Mouse (Mus musculus): Measurements from ENCODE around the gene Cd160. TPM values are rescaled to one million over a fixed set of nuclear protein-coding genes. Genes with fewer than 3 reads are reported as not detected.

The Cd160 gene
- polyA plus RNA-seq (2014; fragmentation: Nextera tagmentation; extraction: Ambion mirVana): 0.31 and 0.32 TPM in 2 replicates

- Histone ChIP-seq H3K27me3 (ENCODE audit: control insufficient read depth, insufficient read depth, low read length) (no peaks in the 10 kb centered on the region), H3K27ac (ENCODE audit: low read length) (no peak within 1 kb of the TSS), H3K4me3 (ENCODE audit: low read depth, low read length) (no peak within 1 kb of the TSS), H3K4me2 (replicated peaks; ENCODE audit: low read depth, low read length) (no peak within 1 kb of the TSS), H3K9ac (replicated peaks; ENCODE audit: low read depth, low read length) (no peak within 1 kb of the TSS), H3K4me1 (ENCODE audit: control insufficient read depth, insufficient read depth, low read length) (no peaks in the 10 kb centered on the region), H3K36me3 (ENCODE audit: control insufficient read depth, insufficient read depth, low read length) (no peaks in the 10 kb centered on the region), H3K9me3 (ENCODE audit: control insufficient read depth, low read depth, low read length) (no peaks in the 10 kb centered on the region)
- WGBS: 71% methylated on average over 1 of the region's 1 CpGs
- ATAC-seq (ENCODE audit: insufficient number of reproducible peaks, insufficient read depth, low FRiP score, low read depth): no peak
Measured at GRCm38 (mm10) chr3:96828984-96829383, at the start of gene Cd160, which contains the start of gene Pdzk1. Gene Cd160 (minus strand): TSS chr3:96829351. Gene Pdzk1 (plus strand): TSS chr3:96829284.

GRCm38 (mm10) chr3:96874808-96875571, 45.8 kb upstream of the Cd160 start:
- H3K9ac ChIP-seq (replicated peaks; ENCODE audit: low read depth, low read length): no peak overlapping the region
- ATAC-seq (ENCODE audit: insufficient number of reproducible peaks, insufficient read depth, low FRiP score, low read depth): peak; percentile 49; the same call in 1 of the 2 replicates
- 44% methylated on average over 7 of the region's 7 CpGs for WGBS
- no peak overlapping the region for H3K27ac ChIP-seq (ENCODE audit: low read length)
- no peaks in the 10 kb centered on the region for H3K4me1 ChIP-seq (ENCODE audit: control insufficient read depth, insufficient read depth, low read length)
- no peaks in the 10 kb centered on the region for H3K27me3 ChIP-seq (ENCODE audit: control insufficient read depth, insufficient read depth, low read length)
- H3K36me3 ChIP-seq (ENCODE audit: control insufficient read depth, insufficient read depth, low read length): peaks cover 33% of the 10 kb centered on the region
- no peak overlapping the region for H3K4me3 ChIP-seq (ENCODE audit: low read depth, low read length)
- no peak overlapping the region for H3K4me2 ChIP-seq (replicated peaks; ENCODE audit: low read depth, low read length)
- no peaks in the 10 kb centered on the region for H3K9me3 ChIP-seq (ENCODE audit: control insufficient read depth, low read depth, low read length)

- H3K9ac ChIP-seq (replicated peaks; ENCODE audit: low read depth, low read length): no peak overlapping the region
- WGBS: 96% methylated on average over 8 of the region's 8 CpGs
- no peaks in the 10 kb centered on the region for H3K4me1 ChIP-seq (ENCODE audit: control insufficient read depth, insufficient read depth, low read length)
- ATAC-seq (ENCODE audit: insufficient number of reproducible peaks, insufficient read depth, low FRiP score, low read depth): no peak
- no peak overlapping the region for H3K4me3 ChIP-seq (ENCODE audit: low read depth, low read length)
- H3K27me3 ChIP-seq (ENCODE audit: control insufficient read depth, insufficient read depth, low read length): no peaks in the 10 kb centered on the region
- no peak overlapping the region for H3K4me2 ChIP-seq (replicated peaks; ENCODE audit: low read depth, low read length)
- peaks cover 47% of the 10 kb centered on the region for H3K36me3 ChIP-seq (ENCODE audit: control insufficient read depth, insufficient read depth, low read length)
- no peak overlapping the region for H3K27ac ChIP-seq (ENCODE audit: low read length)
- H3K9me3 ChIP-seq (ENCODE audit: control insufficient read depth, low read depth, low read length): no peaks in the 10 kb centered on the region
Measured at GRCm38 (mm10) chr3:96872501-96872900, 43.4 kb upstream of the Cd160 start.

GRCm38 (mm10) chr3:96871070-96871469, 41.9 kb upstream of the Cd160 start:
- Histone ChIP-seq H3K4me3 (ENCODE audit: low read depth, low read length) (no peak overlapping the region), H3K9me3 (ENCODE audit: control insufficient read depth, low read depth, low read length) (no peaks in the 10 kb centered on the region), H3K27me3 (ENCODE audit: control insufficient read depth, insufficient read depth, low read length) (no peaks in the 10 kb centered on the region), H3K9ac (replicated peaks; ENCODE audit: low read depth, low read length) (no peak overlapping the region), H3K4me1 (ENCODE audit: control insufficient read depth, insufficient read depth, low read length) (no peaks in the 10 kb centered on the region), H3K27ac (ENCODE audit: low read length) (no peak overlapping the region), H3K4me2 (replicated peaks; ENCODE audit: low read depth, low read length) (no peak overlapping the region), H3K36me3 (ENCODE audit: control insufficient read depth, insufficient read depth, low read length) (peaks cover 47% of the 10 kb centered on the region)
- ATAC-seq (ENCODE audit: insufficient number of reproducible peaks, insufficient read depth, low FRiP score, low read depth): no peak
- 93% methylated on average over 8 of the region's 8 CpGs for whole genome bisulfite sequencing

- Histone ChIP-seq H3K9me3 (ENCODE audit: control insufficient read depth, low read depth, low read length) (no peaks in the 10 kb centered on the region), H3K4me3 (ENCODE audit: low read depth, low read length) (no peak overlapping the region), H3K27ac (ENCODE audit: low read length) (no peak overlapping the region), H3K27me3 (ENCODE audit: control insufficient read depth, insufficient read depth, low read length) (no peaks in the 10 kb centered on the region), H3K36me3 (ENCODE audit: control insufficient read depth, insufficient read depth, low read length) (peaks cover 41% of the 10 kb centered on the region), H3K4me2 (replicated peaks; ENCODE audit: low read depth, low read length) (no peak overlapping the region), H3K4me1 (ENCODE audit: control insufficient read depth, insufficient read depth, low read length) (no peaks in the 10 kb centered on the region), H3K9ac (replicated peaks; ENCODE audit: low read depth, low read length) (no peak overlapping the region)
- WGBS: 92% methylated on average over 2 of the region's 2 CpGs
- ATAC-seq (ENCODE audit: insufficient number of reproducible peaks, insufficient read depth, low FRiP score, low read depth): no peak
Measured at GRCm38 (mm10) chr3:96870270-96870669, 41.1 kb upstream of the Cd160 start.

DNA sequence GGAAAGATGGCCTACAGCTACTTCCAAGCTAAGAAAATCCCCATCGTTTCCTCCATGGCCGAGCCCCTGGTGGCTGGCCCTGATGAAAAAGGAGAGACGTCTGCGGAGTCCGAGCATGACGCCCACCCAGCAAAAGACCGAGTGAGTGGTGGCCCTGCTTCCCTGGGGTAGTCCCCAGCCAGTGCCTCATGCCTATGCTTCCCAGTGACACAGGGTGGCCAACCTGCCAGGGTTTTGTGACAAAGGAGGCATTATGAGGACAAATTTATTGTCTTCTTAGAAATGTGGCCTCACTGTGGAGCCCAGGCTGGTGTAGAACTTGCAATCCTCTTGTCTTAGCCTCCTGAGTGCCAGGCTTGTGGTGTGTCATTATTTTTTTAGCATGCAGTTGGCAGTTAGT, 39.9 kb upstream of the Cd160 start:
- Histone ChIP-seq H3K36me3 (ENCODE audit: control insufficient read depth, insufficient read depth, low read length) (peaks cover 34% of the 10 kb centered on the region), H3K4me1 (ENCODE audit: control insufficient read depth, insufficient read depth, low read length) (no peaks in the 10 kb centered on the region), H3K4me3 (ENCODE audit: low read depth, low read length) (no peak overlapping the region), H3K4me2 (replicated peaks; ENCODE audit: low read depth, low read length) (no peak overlapping the region), H3K9ac (replicated peaks; ENCODE audit: low read depth, low read length) (no peak overlapping the region), H3K9me3 (ENCODE audit: control insufficient read depth, low read depth, low read length) (no peaks in the 10 kb centered on the region), H3K27me3 (ENCODE audit: control insufficient read depth, insufficient read depth, low read length) (no peaks in the 10 kb centered on the region), H3K27ac (ENCODE audit: low read length) (no peak overlapping the region)
- 95% methylated on average over 7 of the region's 7 CpGs for WGBS
- ATAC-seq (ENCODE audit: insufficient number of reproducible peaks, insufficient read depth, low FRiP score, low read depth): no peak

- 92% methylated on average over 8 of the region's 8 CpGs for WGBS
Measured at GRCm38 (mm10) chr3:96868566-96868965, 39.4 kb upstream of the Cd160 start.

DNA sequence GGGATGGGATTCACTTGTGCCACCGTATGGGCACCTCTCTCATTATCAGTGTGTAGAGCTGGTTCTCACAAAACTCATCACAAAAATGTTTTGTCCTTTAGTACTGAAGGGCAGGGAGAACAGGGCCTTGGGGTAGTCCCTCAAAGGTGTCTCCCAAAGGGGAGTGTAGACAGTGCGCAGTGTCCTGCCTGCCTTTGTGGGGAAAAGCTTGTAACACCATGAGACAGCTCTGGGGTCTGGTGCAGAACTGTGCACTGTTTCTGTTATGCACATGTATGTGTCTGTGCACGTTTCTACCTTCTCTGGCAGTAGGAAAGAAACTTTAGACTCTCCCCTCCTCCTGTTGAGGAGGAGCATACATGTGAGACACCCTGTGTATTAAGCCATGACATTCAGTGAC, 38.7 kb upstream of the Cd160 start:
- Histone ChIP-seq H3K27ac (ENCODE audit: low read length) (no peak overlapping the region), H3K4me2 (replicated peaks; ENCODE audit: low read depth, low read length) (no peak overlapping the region), H3K4me1 (ENCODE audit: control insufficient read depth, insufficient read depth, low read length) (no peaks in the 10 kb centered on the region), H3K27me3 (ENCODE audit: control insufficient read depth, insufficient read depth, low read length) (no peaks in the 10 kb centered on the region), H3K9ac (replicated peaks; ENCODE audit: low read depth, low read length) (no peak overlapping the region), H3K9me3 (ENCODE audit: control insufficient read depth, low read depth, low read length) (no peaks in the 10 kb centered on the region), H3K36me3 (ENCODE audit: control insufficient read depth, insufficient read depth, low read length) (peaks cover 25% of the 10 kb centered on the region), H3K4me3 (ENCODE audit: low read depth, low read length) (no peak overlapping the region)
- no peak for ATAC-seq (ENCODE audit: insufficient number of reproducible peaks, insufficient read depth, low FRiP score, low read depth)
- 88% methylated on average over 3 of the region's 3 CpGs for WGBS

More at GRCm38 (mm10) chr3:96868566-96868965, 39.4 kb upstream of the Cd160 start:
- ATAC-seq (ENCODE audit: insufficient number of reproducible peaks, insufficient read depth, low FRiP score, low read depth): no peak
- no peak overlapping the region for H3K27ac ChIP-seq (ENCODE audit: low read length)
- no peaks in the 10 kb centered on the region for H3K9me3 ChIP-seq (ENCODE audit: control insufficient read depth, low read depth, low read length)
- H3K36me3 ChIP-seq (ENCODE audit: control insufficient read depth, insufficient read depth, low read length): peaks cover 30% of the 10 kb centered on the region
- H3K9ac ChIP-seq (replicated peaks; ENCODE audit: low read depth, low read length): no peak overlapping the region
- no peaks in the 10 kb centered on the region for H3K4me1 ChIP-seq (ENCODE audit: control insufficient read depth, insufficient read depth, low read length)
- no peak overlapping the region for H3K4me3 ChIP-seq (ENCODE audit: low read depth, low read length)
- no peaks in the 10 kb centered on the region for H3K27me3 ChIP-seq (ENCODE audit: control insufficient read depth, insufficient read depth, low read length)
- no peak overlapping the region for H3K4me2 ChIP-seq (replicated peaks; ENCODE audit: low read depth, low read length)

DNA sequence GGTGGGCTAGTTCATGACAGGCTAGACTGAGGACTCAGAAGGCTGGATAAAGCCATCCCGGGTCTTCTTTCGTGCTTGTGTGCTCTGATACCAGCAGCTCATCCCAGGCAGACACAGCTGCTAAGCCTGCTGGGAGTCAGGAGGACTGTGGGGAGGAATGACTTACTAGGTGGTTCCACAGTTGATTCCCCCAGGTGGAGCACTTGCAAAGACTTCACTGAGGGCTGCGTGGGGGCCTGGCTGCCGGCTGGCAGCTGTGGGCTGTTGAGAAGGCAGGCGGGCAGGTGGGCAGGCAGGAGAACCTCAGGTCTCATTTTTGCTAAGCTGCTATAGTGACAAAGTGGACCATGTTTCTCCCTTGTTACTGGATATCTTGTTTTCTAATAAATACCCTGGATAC, 31.3 kb upstream of the Cd160 start:
- H3K9me3 ChIP-seq (ENCODE audit: control insufficient read depth, low read depth, low read length): no peaks in the 10 kb centered on the region
- no peaks in the 10 kb centered on the region for H3K27me3 ChIP-seq (ENCODE audit: control insufficient read depth, insufficient read depth, low read length)
- no peak overlapping the region for H3K4me3 ChIP-seq (ENCODE audit: low read depth, low read length)
- WGBS: 92% methylated on average over 5 of the region's 5 CpGs
- no peaks in the 10 kb centered on the region for H3K4me1 ChIP-seq (ENCODE audit: control insufficient read depth, insufficient read depth, low read length)
- no peak overlapping the region for H3K9ac ChIP-seq (replicated peaks; ENCODE audit: low read depth, low read length)
- no peak overlapping the region for H3K27ac ChIP-seq (ENCODE audit: low read length)
- H3K4me2 ChIP-seq (replicated peaks; ENCODE audit: low read depth, low read length): no peak overlapping the region
- no peaks in the 10 kb centered on the region for H3K36me3 ChIP-seq (ENCODE audit: control insufficient read depth, insufficient read depth, low read length)
- ATAC-seq (ENCODE audit: insufficient number of reproducible peaks, insufficient read depth, low FRiP score, low read depth): no peak

Data from stomach, embryonic 14.5 days (tissue).